Mouse (Mus musculus) heart, adult 2 months (tissue): ENCODE results near the gene Dpp10. TPM values are rescaled to one million over a fixed set of nuclear protein-coding genes. Genes with fewer than 3 reads are reported as not detected.

Experiments used
- DNase-seq, 2 experiments: peaks; one replicate each; pipeline ENCODE4 v3.0.0; 2021
- H3K27ac ChIP-seq: fragments of 200-600 bp; 2 replicates; pipeline ENCODE4 v1.8.1; 2022
- H3K27me3 ChIP-seq: fragments of 200-500 bp; 2 replicates; pipeline ENCODE4 v1.6.1; 2012; ENCODE audit warnings: mild to moderate bottlenecking, low read length, inconsistent platforms, mixed read lengths; ENCODE audit not compliant: control insufficient read depth, insufficient read depth
- H3K36me3 ChIP-seq: fragments of 200-500 bp; 2 replicates; pipeline ENCODE4 v1.6.1; 2012; ENCODE audit warnings: low read length, inconsistent platforms; ENCODE audit not compliant: control insufficient read depth, insufficient read depth
- H3K4me1 ChIP-seq: fragments of 200-500 bp; 2 replicates; pipeline ENCODE4 v1.6.1; 2011; ENCODE audit warnings: low read length; ENCODE audit not compliant: control insufficient read depth, insufficient read depth
- H3K4me3 ChIP-seq: fragments of 200-600 bp; 2 replicates; pipeline ENCODE4 v1.8.1; 2022
- H3K79me2 ChIP-seq: fragments of 200-500 bp; replicated peaks from 2 replicates; pipeline ENCODE4 v1.6.1; 2012; ENCODE audit warnings: mild to moderate bottlenecking, inconsistent platforms, low read length, moderate library complexity, mixed read lengths; ENCODE audit not compliant: control insufficient read depth, insufficient read depth
- H3K9ac ChIP-seq: fragments of 200-500 bp; 2 replicates; pipeline ENCODE4 v1.6.1; 2012; ENCODE audit warnings: low read depth, mild to moderate bottlenecking, control low read depth, inconsistent platforms, low read length, mixed read lengths
- CTCF ChIP-seq: fragments of 200-600 bp; IDR thresholded peaks from 2 replicates; pipeline ENCODE4 v1.8.1; 2022; ENCODE audit warnings: antibody characterized with exemption, mild to moderate bottlenecking, moderate library complexity
- EP300 ChIP-seq: fragments of 200-500 bp; IDR thresholded peaks from 2 replicates; pipeline ENCODE4 v1.6.1; 2011; ENCODE audit warnings: low read depth, low read length, control low read depth; ENCODE audit not compliant: insufficient read depth
- POLR2A ChIP-seq: fragments of 200-500 bp; IDR thresholded peaks from 2 replicates; pipeline ENCODE4 v1.6.1; 2011; ENCODE audit warnings: mild to moderate bottlenecking, low read depth, low read length, control low read depth; ENCODE audit not compliant: insufficient read depth
- WGBS: fragments of 180-500 bp; shearing (Covaris S2); methylation state at CpG from one replicate; pipeline ENCODE4 v1.1.7; 2018; 5-methylcytosine and 5-hydroxymethylcytosine counted together
- intact Hi-C: fragments of 180-260 bp; cut with DNase I; formaldehyde crosslinking; loops from one replicate; pipeline ENCODE4 v1.15.1; 2025
- polyA plus RNA-seq: library from polyadenylated mRNA; depleted of rRNA; stranded (reverse); fragments of >200 nt; gene quantifications from 2 replicates; pipeline ENCODE4 v1.2.3, GENCODE M21; 2012
- total RNA-seq, 2 experiments: library from RNA; stranded (reverse); gene quantifications; 2 replicates each; pipeline ENCODE4 v1.2.3; 2021

Dpp10 gene
- total and polyA plus RNA-seq, 3 experiments, result not detected

- no peak for DNase-seq
- intact Hi-C loops, result no loop called here
- H3K27me3 ChIP-seq, result no peaks in the 10 kb centered on the region
- H3K36me3 ChIP-seq, result no peaks in the 10 kb centered on the region
- H3K27ac ChIP-seq, result no peak overlapping the region
- no peak overlapping the region for H3K4me3 ChIP-seq
- H3K4me1 ChIP-seq, result no peaks in the 10 kb centered on the region
- H3K9ac ChIP-seq, result no peak overlapping the region
- no peak for TF ChIP-seq POLR2A
- TF ChIP-seq EP300, result no peak
- no peak for TF ChIP-seq CTCF
- H3K79me2 ChIP-seq, result no peaks in the 10 kb centered on the region
Measured at GRCm38 (mm10) chr1:123927278-123928002, 117.9 kb downstream of the Dpp10 start.

GRCm38 (mm10) chr1:123924905-123925304, 120.5 kb downstream of the Dpp10 start:
- DNase-seq, result no peak
- no peak overlapping the region for H3K4me3 ChIP-seq
- no peak overlapping the region for H3K27ac ChIP-seq
- TF ChIP-seq CTCF (no peak), EP300 (no peak), POLR2A (no peak)
- no peaks in the 10 kb centered on the region for H3K4me1 ChIP-seq
- no peaks in the 10 kb centered on the region for H3K27me3 ChIP-seq
- no peaks in the 10 kb centered on the region for H3K79me2 ChIP-seq
- intact Hi-C loops, result no loop called here
- WGBS, result 54% methylated on average over 1 of the region's 1 CpGs
- no peaks in the 10 kb centered on the region for H3K36me3 ChIP-seq
- no peak overlapping the region for H3K9ac ChIP-seq

GRCm38 (mm10) chr1:123923907-123924306, 121.5 kb downstream of the Dpp10 start:
- WGBS, result 64% methylated on average over 2 of the region's 2 CpGs
- no peaks in the 10 kb centered on the region for H3K4me1 ChIP-seq
- intact Hi-C loops, result no loop called here

GRCm38 (mm10) chr1:123919606-123920005, 125.8 kb downstream of the Dpp10 start:
- no peak for TF ChIP-seq EP300
- no peak for TF ChIP-seq CTCF
- no peak for TF ChIP-seq POLR2A
- Histone ChIP-seq H3K9ac (no peak overlapping the region), H3K27me3 (no peaks in the 10 kb centered on the region), H3K27ac (no peak overlapping the region), H3K79me2 (no peaks in the 10 kb centered on the region), H3K36me3 (no peaks in the 10 kb centered on the region), H3K4me3 (no peak overlapping the region), H3K4me1 (no peaks in the 10 kb centered on the region)
- WGBS, result 80% methylated on average over 1 of the region's 1 CpGs
- intact Hi-C loops, result no loop called here
- DNase-seq, result no peak

More at GRCm38 (mm10) chr1:123923907-123924306, 121.5 kb downstream of the Dpp10 start:
- TF ChIP-seq EP300, result no peak
- no peak for TF ChIP-seq CTCF
- TF ChIP-seq POLR2A, result no peak
- H3K79me2 ChIP-seq, result no peaks in the 10 kb centered on the region
- H3K27ac ChIP-seq, result no peak overlapping the region
- no peak for DNase-seq
- H3K4me3 ChIP-seq, result no peak overlapping the region
- no peaks in the 10 kb centered on the region for H3K27me3 ChIP-seq
- H3K9ac ChIP-seq, result no peak overlapping the region
- H3K36me3 ChIP-seq, result no peaks in the 10 kb centered on the region

GRCm38 (mm10) chr1:123902628-123903027, 142.7 kb downstream of the Dpp10 start:
- WGBS, result 59% methylated on average over 5 of the region's 5 CpGs
- intact Hi-C loops, result no loop called here

GRCm38 (mm10) chr1:123901218-123901617, 144.1 kb downstream of the Dpp10 start:
- 48% methylated on average over 4 of the region's 4 CpGs for WGBS
- intact Hi-C loops, result no loop called here
- DNase-seq, result no peak

More at GRCm38 (mm10) chr1:123902628-123903027, 142.7 kb downstream of the Dpp10 start:
- TF ChIP-seq CTCF, result no peak
- no peak for TF ChIP-seq POLR2A
- no peak for TF ChIP-seq EP300
- H3K4me3 ChIP-seq, result no peak overlapping the region
- no peaks in the 10 kb centered on the region for H3K36me3 ChIP-seq
- DNase-seq, result no peak
- no peaks in the 10 kb centered on the region for H3K4me1 ChIP-seq
- no peaks in the 10 kb centered on the region for H3K27me3 ChIP-seq
- no peak overlapping the region for H3K27ac ChIP-seq
- no peaks in the 10 kb centered on the region for H3K79me2 ChIP-seq
- H3K9ac ChIP-seq, result no peak overlapping the region

More at GRCm38 (mm10) chr1:123901218-123901617, 144.1 kb downstream of the Dpp10 start:
- H3K79me2 ChIP-seq, result no peaks in the 10 kb centered on the region
- no peaks in the 10 kb centered on the region for H3K4me1 ChIP-seq
- no peak overlapping the region for H3K27ac ChIP-seq
- no peak overlapping the region for H3K4me3 ChIP-seq
- H3K9ac ChIP-seq, result no peak overlapping the region
- H3K27me3 ChIP-seq, result no peaks in the 10 kb centered on the region
- no peak for TF ChIP-seq POLR2A
- no peak for TF ChIP-seq EP300
- no peak for TF ChIP-seq CTCF
- H3K36me3 ChIP-seq, result no peaks in the 10 kb centered on the region
